Mouse (Mus musculus): Measurements from ENCODE around the gene Olfr1155.

Gene Olfr1155

GRCm38 (mm10) chr2:87945037-87945436 lies at the start of gene Olfr1155:
Olfr1155 (minus strand) TSS chr2:87945137.
- DNase-seq (ENCODE audit: low spot score in 2 of 2) = no peak

DNA sequence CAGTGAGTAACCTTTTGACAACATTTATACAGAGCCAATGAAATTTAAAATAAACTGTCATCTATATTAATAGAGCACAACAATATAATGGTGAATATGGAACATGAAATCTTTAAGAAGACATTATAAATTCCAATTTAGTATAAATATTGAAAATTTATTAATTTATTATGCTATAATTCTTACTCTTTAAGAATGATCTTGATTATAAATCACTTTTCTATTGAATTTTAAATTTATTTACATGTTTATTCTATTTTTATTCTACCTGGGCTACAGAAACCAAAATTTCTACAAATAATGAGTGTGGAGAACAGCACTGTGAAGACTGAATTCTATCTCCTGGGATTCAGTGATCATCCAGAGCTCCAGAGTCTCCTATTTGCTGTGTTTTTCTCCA lies 44.9 kb upstream of the Olfr1155 start, which contains the start of gene Olfr1158:
Gene Olfr1158, plus strand, starts transcription at position 301 of the 400 bp plus-strand sequence.
- DNase-seq (ENCODE audit: low spot score in 2 of 2) = no peak

DNA sequence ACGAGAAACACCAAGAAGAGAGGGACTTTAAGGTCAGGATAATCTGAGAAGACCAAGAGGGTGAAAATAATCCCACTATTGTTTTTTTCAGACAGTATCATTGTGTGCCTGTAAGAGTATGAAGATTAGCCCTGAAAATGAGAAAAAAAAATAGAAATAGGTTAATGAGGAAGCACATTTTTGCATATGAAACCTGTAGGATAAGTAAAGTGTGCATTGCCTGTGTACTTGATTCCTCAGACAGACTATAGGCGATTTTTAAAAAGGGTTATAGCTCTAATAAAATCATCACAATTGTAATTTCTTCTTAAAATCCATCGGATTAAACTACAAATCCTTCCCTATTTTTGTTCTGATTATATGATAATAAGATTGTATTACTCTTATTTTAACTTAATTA lies 29.6 kb upstream of the Olfr1155 start, which contains the start of gene Olfr74:
Gene Olfr74, minus strand, starts transcription at position 101 of the 400 bp plus-strand sequence.
- no peak for DNase-seq (ENCODE audit: low spot score in 2 of 2)

GRCm38 (mm10) chr2:87968199-87968598 lies 23.3 kb upstream of the Olfr1155 start, which contains the start of gene Olfr1157:
Olfr1157 (minus strand) TSS chr2:87968299.
- DNase-seq (ENCODE audit: low spot score in 2 of 2) = no peak

DNA sequence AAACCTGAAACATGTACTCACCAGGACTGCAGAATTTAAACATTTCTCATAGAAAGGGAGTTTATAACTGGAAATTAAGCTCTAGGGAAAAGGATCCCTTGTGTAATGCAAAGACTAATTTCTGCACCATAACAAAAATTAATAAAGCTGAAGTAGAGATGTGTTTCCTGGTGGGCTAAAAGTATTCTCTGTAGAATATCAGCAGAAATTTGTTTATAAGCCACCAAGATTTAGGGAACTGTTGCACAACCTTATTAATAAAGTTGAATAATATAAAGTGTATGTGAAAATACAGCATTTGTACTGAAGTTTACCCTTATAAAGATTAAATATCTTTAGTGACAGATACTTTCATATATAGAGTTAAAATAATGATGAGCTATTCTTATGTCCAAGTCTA lies 8.1 kb upstream of the Olfr1155 start, which contains the start of gene Olfr1156:
Gene Olfr1156, minus strand, starts transcription at position 101 of the 400 bp plus-strand sequence.
- DNase-seq (ENCODE audit: low spot score in 2 of 2) = no peak

DNA sequence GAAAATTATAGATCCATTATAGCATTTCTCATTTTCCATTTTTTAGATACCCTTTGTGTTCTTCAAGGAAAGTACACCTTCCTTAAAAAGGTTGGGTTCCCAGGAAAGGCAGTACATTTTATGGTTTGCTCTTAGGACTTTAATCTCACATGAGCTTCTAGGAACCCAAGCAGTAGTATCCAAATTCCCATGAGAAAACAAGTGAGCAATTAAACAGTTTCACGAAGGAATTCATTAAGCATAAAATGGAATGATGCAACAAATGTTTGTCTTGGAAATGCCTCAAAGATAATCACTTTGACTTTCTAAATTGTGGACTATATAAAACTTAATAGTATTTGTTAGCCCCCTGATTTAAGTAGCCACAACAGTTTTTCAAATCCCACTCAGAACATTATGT lies 39.9 kb downstream of the Olfr1155 start, which contains the start of gene Olfr1154:
Gene Olfr1154, minus strand, starts transcription at position 101 of the 400 bp plus-strand sequence.
- DNase-seq (ENCODE audit: low spot score in 2 of 2) = no peak

DNA sequence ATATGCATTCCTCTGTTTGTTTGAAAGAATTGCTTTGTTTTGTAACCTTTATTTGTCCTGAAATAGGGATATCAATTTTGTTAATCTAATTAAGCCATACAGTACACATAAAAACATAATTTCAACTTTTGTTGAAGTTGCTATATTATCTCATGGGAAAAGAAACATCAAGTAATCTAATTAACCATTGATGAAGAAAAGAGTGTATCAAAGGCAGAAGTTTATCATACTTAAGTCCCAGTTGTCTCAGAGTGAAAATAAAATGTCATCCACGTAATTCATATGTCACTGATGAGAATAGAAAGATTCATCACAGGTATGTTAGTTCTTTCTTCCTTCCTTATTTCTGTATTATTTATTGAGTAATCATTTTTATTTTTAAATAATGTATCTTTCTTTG lies 50.3 kb downstream of the Olfr1155 start, which contains the start of gene Olfr1153:
Gene Olfr1153, plus strand, starts transcription at position 301 of the 400 bp plus-strand sequence.
- no peak for DNase-seq (ENCODE audit: low spot score in 2 of 2)
